Mouse (Mus musculus) megakaryocyte, adult 5-6 weeks (primary cell): ENCODE measurements around the gene Klb. TPM values are rescaled to one million over a fixed set of nuclear protein-coding genes. Genes with fewer than 3 reads are reported as not detected.

Source experiments
- ATAC-seq: 2 replicates; pipeline ENCODE4 v1.8.0; 2016; ENCODE audit warnings: mild to moderate bottlenecking, inconsistent platforms; ENCODE audit not compliant: poor library complexity, severe bottlenecking
- total RNA-seq, 2 experiments: library from RNA; stranded (forward) in 1 of 2; stranded (reverse) in 1 of 2; fragments of 153-499, 151-499 nt in 1 of 2; fragments of 221-1000, 200-1000 nt in 1 of 2; gene quantifications; 2 replicates each; pipeline versions ENCODE4 v1.2.3 to v1.2.4; 2015 to 2017

Gene Klb
- total RNA-seq, 2 experiments from 2014 or later = not detected

- ATAC-seq = peak; percentile 60
Measured at GRCm38 (mm10) chr5:65367837-65368236, 19.7 kb downstream of the Klb start.

GRCm38 (mm10) chr5:65371551-65371950, 23.4 kb downstream of the Klb start:
- no peak for ATAC-seq

GRCm38 (mm10) chr5:65374746-65375145, 26.6 kb downstream of the Klb start:
- ATAC-seq = no peak

DNA sequence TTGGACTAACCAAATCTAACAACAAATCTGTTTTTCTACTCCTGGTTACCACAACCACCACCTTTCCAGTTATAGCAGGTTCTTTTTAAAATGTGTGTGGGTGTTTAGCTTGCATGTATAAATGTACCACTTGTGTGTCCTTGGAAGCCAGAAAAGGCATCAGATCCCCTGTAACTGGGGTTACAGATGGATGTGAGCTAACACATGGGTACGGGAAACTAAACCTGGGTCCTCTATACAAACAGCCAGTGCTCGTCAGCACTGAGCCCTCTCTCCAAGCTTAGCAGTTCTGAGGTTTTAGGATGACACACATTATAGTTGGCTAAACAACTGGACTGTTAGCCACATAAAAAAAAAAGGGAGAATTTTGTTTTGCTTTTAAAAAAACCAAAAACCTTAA, 37.6 kb downstream of the Klb start:
- ATAC-seq = no peak

DNA sequence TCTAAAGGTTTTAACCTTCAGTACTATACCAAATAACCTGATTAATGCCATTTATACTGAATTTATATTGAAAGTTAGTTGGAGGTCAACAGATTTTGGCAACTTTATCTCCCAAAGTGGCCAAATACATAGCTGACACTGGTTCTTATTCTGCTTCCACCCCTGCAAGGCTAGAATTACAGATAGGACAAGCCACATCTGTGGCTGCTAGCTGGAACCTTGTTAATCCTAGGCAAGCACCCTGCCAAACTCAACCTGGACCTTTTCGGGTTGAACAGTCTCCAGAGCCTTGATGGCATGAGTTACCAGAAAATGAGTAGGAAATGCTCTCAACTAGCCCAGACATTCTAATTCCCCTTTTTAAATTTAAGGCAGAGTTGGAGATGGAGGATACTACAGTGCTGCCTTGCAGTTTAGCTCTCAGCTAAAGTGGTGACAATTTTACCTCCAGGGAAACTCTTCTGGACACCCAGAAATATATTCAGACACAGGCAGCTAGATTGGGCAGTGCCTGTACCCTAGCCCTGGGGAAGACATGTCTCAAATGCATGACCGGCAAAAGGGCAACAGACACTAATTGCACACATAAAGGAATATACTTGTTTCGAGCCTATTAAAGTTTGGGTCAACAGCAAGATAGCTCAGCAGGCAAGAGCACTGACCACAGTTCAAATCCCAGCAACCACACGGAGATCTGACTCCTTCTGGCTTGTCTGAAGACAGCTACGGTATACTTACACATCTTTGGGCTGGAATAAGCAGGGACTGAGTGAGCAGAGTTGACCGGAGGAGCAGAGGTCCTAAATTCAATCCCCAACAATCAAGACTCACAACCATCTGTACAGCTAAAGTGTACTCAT, 39.1 kb downstream of the Klb start:
- ATAC-seq = no peak

DNA sequence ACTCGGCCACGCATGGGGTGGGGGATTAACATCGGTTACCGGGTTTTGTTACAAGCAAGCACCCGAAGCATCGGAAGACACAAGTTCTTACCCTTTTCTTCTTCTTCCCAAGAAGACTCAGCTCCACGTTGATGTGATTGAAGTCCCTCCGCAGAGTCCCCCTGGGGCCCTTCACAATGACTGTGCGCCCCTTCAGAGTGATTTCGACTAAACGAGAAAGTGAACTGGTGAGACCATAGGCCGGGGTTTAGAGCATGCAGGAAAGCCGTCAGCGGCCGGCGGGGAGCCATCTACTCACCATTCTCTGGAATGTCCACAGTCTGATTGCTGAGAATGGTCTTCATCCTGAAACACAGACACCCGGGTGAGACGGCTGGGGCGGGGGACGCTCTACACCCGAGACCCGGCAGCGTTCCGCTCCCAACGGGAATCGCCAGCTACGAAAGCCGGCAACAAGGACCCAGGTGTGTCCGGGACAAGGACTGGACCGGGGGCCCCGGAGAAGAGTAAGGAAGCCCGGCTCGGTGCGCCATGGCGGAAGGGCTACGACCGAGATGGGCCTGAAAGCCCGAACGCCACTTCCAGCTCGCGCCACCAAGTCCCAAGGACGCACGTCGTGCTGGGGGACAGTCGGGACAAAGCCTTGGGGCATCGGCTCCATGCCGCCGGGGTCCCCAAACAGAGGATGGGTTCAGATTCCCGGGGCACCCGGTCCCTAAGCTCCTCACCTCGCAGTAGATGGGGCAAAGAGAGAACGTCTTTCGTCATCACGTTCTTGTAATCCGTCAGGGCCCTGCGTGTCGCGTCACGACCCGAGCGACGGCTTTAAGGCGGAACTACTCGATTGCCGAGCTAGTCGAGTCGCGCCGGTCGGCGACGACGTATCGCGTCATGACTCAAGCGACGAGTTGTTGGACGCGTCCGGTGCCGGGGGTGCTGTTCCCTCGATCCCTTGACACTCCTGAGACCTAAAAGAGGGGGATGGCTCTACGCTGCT, 42.8 kb downstream of the Klb start, which contains the start of the genes Rpl9 and Lias:
Rpl9 (minus strand) TSS at position 797 of the 997 bp plus-strand sequence.
Lias (plus strand) TSS at position 850 of the 997 bp plus-strand sequence.
- peak; percentile 97 for ATAC-seq

GRCm38 (mm10) chr5:65391753-65392152, 43.6 kb downstream of the Klb start:
- ATAC-seq = no peak

DNA sequence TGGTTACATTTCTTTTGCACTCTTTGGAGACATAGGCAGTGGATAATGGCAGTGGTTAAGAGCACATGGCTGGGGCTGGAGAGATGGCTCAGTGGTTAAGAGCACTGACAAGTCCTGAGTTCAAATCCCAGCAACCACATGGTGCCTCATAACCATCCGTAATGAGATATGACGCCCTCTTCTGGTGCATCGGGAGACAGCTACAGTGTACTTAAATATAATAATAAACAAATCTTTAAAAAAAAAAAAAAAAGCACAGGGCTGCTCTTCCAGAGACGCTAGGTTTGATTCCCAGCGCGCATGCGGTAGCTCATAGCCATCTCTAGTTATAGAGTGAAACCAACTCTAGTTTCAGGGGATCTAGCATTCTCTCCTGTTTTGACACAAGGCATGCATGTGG, 46.3 kb downstream of the Klb start:
- ATAC-seq = no peak

GRCm38 (mm10) chr5:65401251-65401994, 53.3 kb downstream of the Klb start:
- peak; percentile 91 for ATAC-seq

DNA sequence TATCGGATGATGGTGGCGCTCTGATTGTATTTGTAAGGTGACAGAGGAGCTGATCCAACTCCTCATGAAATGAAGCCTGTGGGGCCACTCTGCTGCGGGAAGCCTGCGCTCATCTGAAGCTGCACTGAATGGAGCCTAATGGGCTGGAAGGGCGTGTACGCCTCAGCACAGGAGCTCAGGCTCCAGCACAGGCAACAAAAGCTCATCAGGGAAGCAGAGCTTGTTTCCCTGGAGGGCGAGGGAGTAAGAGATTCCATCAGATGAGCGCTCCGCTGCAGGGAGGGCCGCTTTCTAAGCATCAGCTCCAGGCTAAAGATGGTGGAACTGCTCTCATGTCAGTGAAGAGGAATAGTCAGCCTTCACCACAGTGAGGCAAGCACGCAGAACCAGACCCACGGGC, 59.9 kb downstream of the Klb start:
- ATAC-seq = no peak

DNA sequence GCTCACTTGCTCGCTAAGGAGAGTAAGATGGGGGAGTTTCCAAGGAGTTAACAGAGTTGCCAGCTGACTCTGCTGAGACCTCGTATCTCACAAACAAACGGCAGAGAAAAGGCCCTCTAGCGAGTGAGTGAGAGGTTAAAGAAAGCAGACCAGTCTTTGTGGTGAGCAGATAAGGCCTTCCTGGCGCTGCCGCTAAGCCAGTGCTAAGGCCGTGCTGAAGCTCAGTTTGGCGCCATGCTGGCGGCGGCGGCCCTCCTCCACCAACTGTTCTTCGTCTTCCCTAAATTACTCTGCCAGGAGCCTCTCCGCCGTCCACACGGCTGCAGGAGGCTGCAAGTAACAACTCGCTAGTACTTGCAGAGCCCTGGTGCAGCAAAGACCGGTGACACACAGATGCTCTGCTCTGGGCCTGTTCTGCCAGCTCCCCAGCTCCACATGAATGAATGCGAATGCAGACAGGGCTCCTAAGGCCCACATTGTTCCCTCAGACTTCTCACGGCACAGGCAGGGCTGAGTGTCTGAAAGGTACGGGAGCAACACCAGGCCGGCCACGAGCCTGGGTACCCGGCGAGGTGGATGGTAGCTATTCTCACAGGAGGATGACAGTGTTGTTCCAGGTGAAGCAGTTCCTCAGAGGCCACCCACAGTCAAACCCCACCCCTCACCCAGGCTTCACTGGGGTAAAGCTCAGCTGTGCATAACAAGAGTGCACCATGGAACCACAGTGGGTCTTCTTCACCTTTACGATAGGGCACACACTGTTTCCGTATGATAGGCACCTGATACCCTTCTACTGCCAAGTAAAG, 67.7 kb downstream of the Klb start:
- no peak for ATAC-seq

- ATAC-seq = no peak
Measured at GRCm38 (mm10) chr5:65419136-65419535, 71.0 kb downstream of the Klb start.

DNA sequence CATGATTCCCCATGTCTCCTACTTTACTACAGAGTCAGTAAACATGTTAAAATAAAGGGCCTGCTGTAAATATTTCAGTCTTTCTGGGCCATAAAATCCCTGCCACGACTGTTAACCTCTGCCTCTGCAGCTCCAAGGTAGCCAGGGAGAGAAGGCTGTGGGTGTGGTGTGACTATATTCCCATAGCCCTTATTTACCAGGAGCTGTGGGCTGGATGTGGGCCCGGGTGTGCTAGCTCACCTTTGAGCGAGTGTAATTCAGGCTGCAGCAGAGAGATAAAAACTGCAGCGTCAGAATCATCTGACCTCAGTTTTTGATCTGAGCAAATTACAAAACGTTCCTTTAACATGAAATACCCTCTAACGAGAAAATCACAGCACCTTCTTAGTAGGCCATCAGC, 72.7 kb downstream of the Klb start:
- no peak for ATAC-seq

DNA sequence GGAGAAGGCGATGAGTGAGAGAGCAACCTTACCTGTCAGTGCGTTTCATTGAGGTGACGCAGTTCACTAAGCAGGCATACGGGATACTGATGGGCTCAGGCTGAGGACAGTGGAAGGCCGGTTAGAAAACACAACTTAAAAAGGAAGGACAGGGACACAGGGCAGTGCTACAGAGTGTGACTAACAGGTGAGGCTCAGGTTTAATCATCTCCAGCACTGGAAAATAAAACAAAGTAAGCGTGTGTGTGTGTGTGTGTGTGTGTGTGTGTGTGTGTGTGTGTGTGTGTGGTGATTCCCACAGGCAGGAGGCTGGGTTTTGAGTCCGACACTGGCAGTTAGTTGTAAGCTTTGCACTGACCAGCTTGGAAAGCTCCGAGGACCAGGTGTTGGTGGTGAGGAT, 74.7 kb downstream of the Klb start:
- no peak for ATAC-seq

DNA sequence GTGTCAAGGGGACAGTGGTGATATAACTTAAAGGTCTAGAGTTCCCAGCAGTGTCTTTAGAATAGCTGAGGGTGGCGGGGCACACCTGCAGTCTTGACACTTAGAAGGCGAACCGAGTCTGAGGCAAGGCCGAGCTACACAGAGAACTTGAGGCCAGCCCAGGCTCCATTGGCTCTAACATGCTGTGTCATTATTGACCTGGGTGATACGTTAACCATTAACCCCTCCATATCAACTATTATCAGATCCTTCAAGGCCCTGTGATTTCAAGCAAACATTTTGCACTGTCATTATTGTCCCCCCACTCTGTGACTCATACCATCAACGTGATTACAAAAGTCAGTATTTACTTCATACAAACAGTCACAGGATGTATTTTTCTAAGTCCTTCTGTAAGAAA, 76.1 kb downstream of the Klb start:
- ATAC-seq = no peak

GRCm38 (mm10) chr5:65425251-65425650, 77.1 kb downstream of the Klb start:
- ATAC-seq = no peak

- no peak for ATAC-seq
Measured at GRCm38 (mm10) chr5:65428321-65428720, 80.2 kb downstream of the Klb start.

GRCm38 (mm10) chr5:65429441-65429840, 81.3 kb downstream of the Klb start:
- ATAC-seq = no peak
